ENCODE assay signal across 8 mouse cellular contexts in the genomic region with DNA sequence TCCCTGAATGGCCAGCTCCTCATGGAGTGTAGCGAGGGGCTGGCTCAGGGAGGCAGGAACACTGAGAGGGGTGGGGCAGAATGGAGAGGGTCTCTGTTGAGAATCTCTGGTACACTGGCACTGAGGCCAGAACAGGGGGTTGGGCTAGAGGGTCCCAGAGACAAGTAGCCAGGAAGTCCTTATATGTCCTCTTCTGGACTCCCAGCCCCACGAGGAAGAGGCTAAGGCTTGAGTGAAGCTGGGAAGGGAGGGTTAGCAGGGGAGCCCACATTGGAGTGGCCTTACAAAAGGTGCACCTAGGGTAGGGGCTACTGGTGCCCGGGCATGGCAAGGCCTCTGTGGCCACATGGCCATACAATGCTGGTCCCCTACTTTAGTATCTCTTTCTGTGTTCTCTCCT. TPM values are rescaled to one million over a fixed set of nuclear protein-coding genes. Genes with fewer than 3 reads are reported as not detected.
DNase-seq lines count a peak whose midpoint lies in the region; ATAC-seq lines count a peak whose summit lies in the region.

No protein-coding gene starts in this region.

- WGBS in heart, embryonic 11.5 days (ENCODE audit: insufficient replicate concordance): 65% methylated on average over 3 of the region's 3 CpGs
- WGBS in embryonic facial prominence, embryonic 12.5 days: 56% methylated on average over 3 of the region's 3 CpGs
- WGBS in hindbrain, embryonic 10.5 days: 66% methylated on average over 3 of the region's 3 CpGs
- WGBS in midbrain, embryonic 11.5 days: 75% methylated on average over 3 of the region's 3 CpGs

- H3K36me3 ChIP-seq in heart, embryonic 11.5 days (ENCODE audit: control insufficient read depth, insufficient read depth, low read length): no peaks in the 10 kb centered on the region
- peaks cover 3% of the 10 kb centered on the region for H3K36me3 ChIP-seq in embryonic facial prominence, embryonic 12.5 days
- H3K36me3 ChIP-seq in hindbrain, embryonic 10.5 days: peaks cover 53% of the 10 kb centered on the region
- no peaks in the 10 kb centered on the region for H3K36me3 ChIP-seq in midbrain, embryonic 11.5 days (ENCODE audit: control insufficient read depth, insufficient read depth, low read length)

- intact Hi-C loops in heart, postnatal 36 days (cut with DNase I): loop anchor here (5.0 kb wide), 2 partner anchors 35 to 125 kb away; a partner anchor contains a TSS

- H3K4me3 ChIP-seq in heart, embryonic 11.5 days (ENCODE audit: low read depth, low read length): no peak overlapping the region
- H3K4me3 ChIP-seq in embryonic facial prominence, embryonic 12.5 days: peak overlapping the region; percentile 67
- peak overlapping the region; percentile 95 for H3K4me3 ChIP-seq in hindbrain, embryonic 10.5 days
- peak overlapping the region; percentile 95; the same call in 1 of the 2 replicates for H3K4me3 ChIP-seq in midbrain, embryonic 11.5 days (ENCODE audit: low read depth, low read length)

- ATAC-seq in heart, embryonic 11.5 days (replicated peaks; ENCODE audit: insufficient number of reproducible peaks, low FRiP score, low TSS enrichment): no peak
- no peak for ATAC-seq in embryonic facial prominence, embryonic 12.5 days (ENCODE audit: insufficient number of reproducible peaks, insufficient read depth, low FRiP score, low TSS enrichment)
- no peak for ATAC-seq in midbrain, embryonic 11.5 days (ENCODE audit: low FRiP score)

- no peak overlapping the region for H3K27ac ChIP-seq in heart, embryonic 11.5 days (ENCODE audit: low read depth, low read length)
- H3K27ac ChIP-seq in embryonic facial prominence, embryonic 12.5 days: peak overlapping the region; percentile 94
- peak overlapping the region; percentile 98 for H3K27ac ChIP-seq in hindbrain, embryonic 10.5 days
- H3K27ac ChIP-seq in midbrain, embryonic 11.5 days (ENCODE audit: low read depth, low read length): no peak overlapping the region

- H3K9me3 ChIP-seq in heart, embryonic 11.5 days (replicated peaks; ENCODE audit: control insufficient read depth, low read length): no peaks in the 10 kb centered on the region
- no peaks in the 10 kb centered on the region for H3K9me3 ChIP-seq in embryonic facial prominence, embryonic 12.5 days
- H3K9me3 ChIP-seq in hindbrain, embryonic 10.5 days: no peaks in the 10 kb centered on the region
- no peaks in the 10 kb centered on the region for H3K9me3 ChIP-seq in midbrain, embryonic 11.5 days (ENCODE audit: control insufficient read depth, low read length)

- H3K4me1 ChIP-seq in heart, embryonic 11.5 days (ENCODE audit: control insufficient read depth, insufficient read depth, low read length): peaks cover 37% of the 10 kb centered on the region
- peaks cover 47% of the 10 kb centered on the region for H3K4me1 ChIP-seq in embryonic facial prominence, embryonic 12.5 days
- peaks cover 71% of the 10 kb centered on the region for H3K4me1 ChIP-seq in hindbrain, embryonic 10.5 days (replicated peaks)
- peaks cover 28% of the 10 kb centered on the region for H3K4me1 ChIP-seq in midbrain, embryonic 11.5 days (ENCODE audit: control insufficient read depth, insufficient read depth, low read length)

- peak overlapping the region; percentile 94 for H3K4me2 ChIP-seq in heart, embryonic 11.5 days
- H3K4me2 ChIP-seq in embryonic facial prominence, embryonic 12.5 days (replicated peaks): peak overlapping the region; percentile 88
- H3K4me2 ChIP-seq in midbrain, embryonic 11.5 days: peak overlapping the region; percentile 98

- no peak for DNase-seq in heart, postnatal 36 days
- DNase-seq in hindbrain, embryonic 10.5 days (ENCODE audit: low spot score): no peak
- peak; percentile 14 for DNase-seq in midbrain, embryonic 11.5 days (ENCODE audit: low spot score, missing footprints)
- no peak for DNase-seq in embryo, embryonic 9.5 days (ENCODE audit: extremely low spot score)
- DNase-seq in frontal cortex, postnatal 14 days (ENCODE audit: low spot score in 2 of 2): no peak
- no peak for DNase-seq in kidney, postnatal 4 days

- H3K9ac ChIP-seq in heart, embryonic 11.5 days (ENCODE audit: low read depth, low read length): no peak overlapping the region
- H3K9ac ChIP-seq in embryonic facial prominence, embryonic 12.5 days: peak overlapping the region; percentile 90
- peak overlapping the region; percentile 94 for H3K9ac ChIP-seq in midbrain, embryonic 11.5 days (ENCODE audit: low read length)

- H3K27me3 ChIP-seq in heart, embryonic 11.5 days (ENCODE audit: control insufficient read depth, insufficient read depth, low read length): no peaks in the 10 kb centered on the region
- H3K27me3 ChIP-seq in embryonic facial prominence, embryonic 12.5 days: no peaks in the 10 kb centered on the region
- H3K27me3 ChIP-seq in hindbrain, embryonic 10.5 days (ENCODE audit: insufficient read depth, poor library complexity, severe bottlenecking): no peaks in the 10 kb centered on the region
- H3K27me3 ChIP-seq in midbrain, embryonic 11.5 days (ENCODE audit: control insufficient read depth, insufficient read depth, low read length): no peaks in the 10 kb centered on the region

RNA-seq across cellular contexts. Expression of a gene that starts 2.1 kb away (rescaled TPM):
- 21.4 and 30.2 TPM in 2 replicates for polyA plus RNA-seq in heart, embryonic 11.5 days (2014; fragmentation: Nextera tagmentation; extraction: Ambion mirVana)
- total RNA-seq in heart, postnatal 36 days (2021): 100 to 1,000 TPM; 208 to 243 TPM
- 82.6 and 91.1 TPM in 2 replicates for polyA plus RNA-seq in embryonic facial prominence, embryonic 12.5 days (2016; fragmentation: Nextera tagmentation; extraction: Ambion mirVana)
- polyA plus RNA-seq in hindbrain, embryonic 10.5 days (2016; fragmentation: Nextera tagmentation; extraction: Ambion mirVana): 99.2 and 114 TPM in 2 replicates
- polyA plus RNA-seq in midbrain, embryonic 11.5 days (2014; fragmentation: Nextera tagmentation; extraction: Ambion mirVana): 46.2 and 53.3 TPM in 2 replicates

RNA-seq across cellular contexts. Expression of a gene that starts 23.0 kb away (rescaled TPM):
- 0.09 TPM in 1 of 2 replicates, not detected in the other for polyA plus RNA-seq in heart, embryonic 11.5 days (2014; fragmentation: Nextera tagmentation; extraction: Ambion mirVana)
- under 1 TPM; 0.03 to 0.08 TPM for total RNA-seq in heart, postnatal 36 days (2021)
- 0.08 and 0.18 TPM in 2 replicates for polyA plus RNA-seq in embryonic facial prominence, embryonic 12.5 days (2016; fragmentation: Nextera tagmentation; extraction: Ambion mirVana)
- polyA plus RNA-seq in hindbrain, embryonic 10.5 days (2016; fragmentation: Nextera tagmentation; extraction: Ambion mirVana): 0.10 and 0.20 TPM in 2 replicates
- 0.05 and 0.10 TPM in 2 replicates for polyA plus RNA-seq in midbrain, embryonic 11.5 days (2014; fragmentation: Nextera tagmentation; extraction: Ambion mirVana)

RNA-seq across cellular contexts. Expression of a gene that starts 34.5 kb away (rescaled TPM):
- polyA plus RNA-seq in heart, embryonic 11.5 days (2014; fragmentation: Nextera tagmentation; extraction: Ambion mirVana): 26.3 and 28.0 TPM in 2 replicates
- 10 to 100 TPM; 21.1 to 21.4 TPM for total RNA-seq in heart, postnatal 36 days (2021)
- polyA plus RNA-seq in embryonic facial prominence, embryonic 12.5 days (2016; fragmentation: Nextera tagmentation; extraction: Ambion mirVana): 31.8 and 33.1 TPM in 2 replicates
- polyA plus RNA-seq in hindbrain, embryonic 10.5 days (2016; fragmentation: Nextera tagmentation; extraction: Ambion mirVana): 36.8 and 38.8 TPM in 2 replicates
- polyA plus RNA-seq in midbrain, embryonic 11.5 days (2014; fragmentation: Nextera tagmentation; extraction: Ambion mirVana): 29.5 and 35.0 TPM in 2 replicates

RNA-seq across cellular contexts. Expression of a gene that starts 43.3 kb away (rescaled TPM):
- polyA plus RNA-seq in heart, embryonic 11.5 days (2014; fragmentation: Nextera tagmentation; extraction: Ambion mirVana): 0.38 and 0.59 TPM in 2 replicates
- total RNA-seq in heart, postnatal 36 days (2021): 1 to 10 TPM; 1.4 to 1.5 TPM
- 0.87 and 0.97 TPM in 2 replicates for polyA plus RNA-seq in embryonic facial prominence, embryonic 12.5 days (2016; fragmentation: Nextera tagmentation; extraction: Ambion mirVana)
- 0.62 and 1.1 TPM in 2 replicates for polyA plus RNA-seq in hindbrain, embryonic 10.5 days (2016; fragmentation: Nextera tagmentation; extraction: Ambion mirVana)
- polyA plus RNA-seq in midbrain, embryonic 11.5 days (2014; fragmentation: Nextera tagmentation; extraction: Ambion mirVana): 0.99 and 1.1 TPM in 2 replicates

Comparison
In these comparisons a context has a peak if more than half of its experiments do, and no peak if none do; other contexts are left out.
1. H3K27ac ChIP-seq: peak in embryonic facial prominence, embryonic 12.5 days (single experiment) and hindbrain, embryonic 10.5 days (single experiment); none in heart, embryonic 11.5 days (single experiment) and midbrain, embryonic 11.5 days (single experiment).
2. Peak in every context shown above with its lines, with median percentiles within 50 percentile points of each other: H3K4me2 ChIP-seq.